Mouse (Mus musculus) forebrain, embryonic 16.5 days (tissue): ENCODE data around the gene Mrpl57. TPM values are rescaled to one million over a fixed set of nuclear protein-coding genes. Genes with fewer than 3 reads are reported as not detected.

Source experiments
- microRNA-seq: library from miRNA; unstranded; fragments of <30 nt; microRNA quantifications from one replicate; pipeline ENCODE4, GENCODE M21; 2017
- polyA plus RNA-seq: library from polyadenylated mRNA; unstranded; fragments of >200 nt; fragmentation: Nextera tagmentation; extraction: Ambion mirVana; gene quantifications from 2 replicates; pipeline ENCODE4 v1.2.1, GENCODE M21; 2015

The Mrpl57 gene
- polyA plus RNA-seq, 1 experiment from 2014 or later = 130 TPM

Small RNA genes lying within 50 kb of the gene (microRNA-seq; reads per million reads assigned to microRNA genes)
- gene Mir3077 = not detected

Other genes with a start within 250 kb of the Mrpl57 start
- 13.1 and 13.8 TPM in 2 replicates for gene Xpo4, start 160.8 kb upstream of the Mrpl57 start, polyA plus RNA-seq
- gene Gm49361, start 80.1 kb upstream of the Mrpl57 start, polyA plus RNA-seq = not detected in 2 replicates
- 7.9 and 8.9 TPM in 2 replicates for gene Lats2, start 67.8 kb upstream of the Mrpl57 start, polyA plus RNA-seq
- gene Sap18, start 28.1 kb upstream of the Mrpl57 start, polyA plus RNA-seq = 23.7 and 28.8 TPM in 2 replicates
- gene Ska3, start within 50 bp of the Mrpl57 start, polyA plus RNA-seq = 15.2 and 19.0 TPM in 2 replicates
- 46.7 and 51.0 TPM in 2 replicates for gene Zdhhc20, start 64.0 kb downstream of the Mrpl57 start, polyA plus RNA-seq
- 71.8 and 73.4 TPM in 2 replicates for gene Micu2, start 173.0 kb downstream of the Mrpl57 start, polyA plus RNA-seq
- 7.4 and 10.1 TPM in 2 replicates for gene Fgf9, start 244.3 kb downstream of the Mrpl57 start, polyA plus RNA-seq